Mouse (Mus musculus): ENCODE results near the gene Dnaaf2.

DNA sequence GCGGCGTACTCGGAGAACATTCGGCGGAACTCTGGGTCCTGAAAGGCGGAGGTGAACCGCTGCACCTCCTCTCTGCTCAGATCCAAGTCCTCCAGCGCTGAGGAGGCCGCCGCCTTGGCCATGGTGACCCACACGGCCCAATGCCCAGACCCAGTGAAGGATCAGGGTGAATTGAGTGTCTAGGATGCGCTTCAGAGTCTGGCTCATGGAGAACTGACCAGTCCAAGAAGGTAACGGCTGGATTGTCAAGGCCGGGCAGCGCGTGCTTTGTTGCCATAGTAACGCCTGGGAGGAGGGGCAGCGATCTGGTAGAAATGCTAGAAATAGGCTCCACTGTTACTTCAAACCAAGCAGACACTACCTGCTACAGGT lies at the start of gene Dnaaf2:
- TF ChIP-seq CTCF (IDR thresholded peaks at IDR 0.05; ENCODE audit: control insufficient read depth, insufficient read depth, insufficient read length) = no peak
- no peak for TF ChIP-seq MYOD1 (IDR thresholded peaks at IDR 0.05; ENCODE audit: control insufficient read depth, insufficient read length, low read depth)
- TF ChIP-seq MAX (IDR thresholded peaks at IDR 0.05) = no peak
- TF ChIP-seq USF1 (IDR thresholded peaks at IDR 0.05; ENCODE audit: low read depth) = no peak
- TF ChIP-seq CEBPB (IDR thresholded peaks at IDR 0.05; ENCODE audit: low read depth) = no peak
- no peak for TF ChIP-seq MYOG (IDR thresholded peaks at IDR 0.05; ENCODE audit: control insufficient read depth, extremely low read depth, insufficient read length)
- TF ChIP-seq FOSL1 (IDR thresholded peaks at IDR 0.05; ENCODE audit: insufficient read depth, low read length, poor library complexity, severe bottlenecking) = no peak
